Mouse (Mus musculus) ES-Bruce4 (cell line): ENCODE results near the gene Igf1r.

ENCODE experiments used
- CTCF ChIP-seq: IDR thresholded peaks from one replicate; pipeline ENCODE4 v1.8.1; 2011; ENCODE audit warnings: low read depth, low read length
- POLR2A ChIP-seq: IDR thresholded peaks from one replicate; pipeline ENCODE4 v1.8.1; 2011; ENCODE audit warnings: low read length; ENCODE audit not compliant: insufficient read depth

DNA sequence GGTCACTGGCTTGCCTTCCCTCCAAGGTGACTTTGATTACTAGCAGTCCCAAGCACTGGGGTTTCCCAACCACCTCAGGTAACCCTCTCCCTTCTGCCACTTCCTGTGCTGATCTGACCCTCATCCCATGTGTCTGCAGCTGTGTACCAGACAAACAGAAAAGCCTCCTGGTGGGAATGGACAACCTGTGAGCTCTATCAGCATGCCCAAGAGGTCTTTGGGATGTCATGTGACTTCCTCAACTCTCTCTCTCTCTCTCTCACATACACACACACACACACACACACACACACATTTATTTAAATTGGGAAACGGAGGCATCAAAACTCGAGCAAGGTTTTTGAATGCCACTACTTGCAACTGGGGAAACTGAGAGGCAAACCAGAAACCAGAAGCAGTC is 305.1 kb downstream of the Igf1r start:
- TF ChIP-seq POLR2A: no peak
- no peak for TF ChIP-seq CTCF
